Mouse (Mus musculus) kidney, adult 2 months (tissue): ENCODE measurements around the gene Raly.

Experiments
- CTCF ChIP-seq: fragments of 200-500 bp; conservative IDR thresholded peaks from 2 replicates; pipeline ENCODE4 v1.5.1; 2011; ENCODE audit warnings: low read depth, mild to moderate bottlenecking, control low read depth, low read length, moderate library complexity, mixed read lengths; ENCODE audit not compliant: insufficient read depth, insufficient read length
- POLR2A ChIP-seq: fragments of 200-500 bp; IDR thresholded peaks from one replicate; pipeline ENCODE4 v1.6.1; 2011; ENCODE audit warnings: low read depth, low read length, control low read depth

DNA sequence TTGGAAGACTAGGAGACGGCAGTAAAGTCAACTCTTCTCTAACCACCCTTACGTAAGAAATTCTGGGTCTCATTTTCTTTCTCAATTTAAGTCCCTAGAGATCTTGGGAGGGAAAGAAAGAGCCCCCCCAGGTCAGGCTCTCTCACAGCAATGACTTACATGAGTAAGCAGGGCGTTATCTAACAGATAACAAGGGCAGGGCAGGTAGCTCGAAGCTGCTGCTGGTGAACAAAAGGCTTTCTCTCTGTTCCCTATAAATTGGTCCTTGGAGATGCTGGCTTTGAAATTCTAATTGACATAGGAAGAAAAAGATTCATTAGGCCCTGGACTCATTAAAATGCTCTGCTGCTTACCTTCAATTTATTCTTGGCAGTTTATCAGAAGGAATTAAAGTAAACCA, 41.6 kb downstream of the Raly start:
- TF ChIP-seq CTCF (no peak), POLR2A (no peak)
